Mouse (Mus musculus) gastrocnemius, postnatal 10 days (tissue): ENCODE results near the gene Ascl5. TPM values are rescaled to one million over a fixed set of nuclear protein-coding genes. Genes with fewer than 3 reads are reported as not detected.

ENCODE experiments used
- DNase-seq: peaks from one replicate; pipeline ENCODE4 v3.0.0; 2021; ENCODE audit warnings: mixed read lengths
- long read RNA-seq, 2 experiments: library from polyadenylated mRNA; stranded (forward); transcript quantifications; one replicate each; pipeline ENCODE4 v2.0.0; 2021
- total RNA-seq, 2 experiments: library from RNA; stranded (reverse); gene quantifications; 2 replicates each; pipeline ENCODE4 v1.2.3; 2021

Gene Ascl5
- not detected for total RNA-seq
- long read RNA-seq, experiment 1, result 0 reads
- long read RNA-seq, experiment 2, result 0 reads

- peak; percentile 16 for DNase-seq
These were observed at the start of gene Ascl5 for GRCm38 (mm10) chr1:136050312-136051012. Gene Ascl5, plus strand, starts transcription at chr1:136050804.

- DNase-seq, result no peak
These were observed 49.2 kb upstream of the Ascl5 start for GRCm38 (mm10) chr1:136001438-136001837.

- DNase-seq, result no peak
These were observed 44.3 kb upstream of the Ascl5 start, which contains the start of gene Igfn1 for GRCm38 (mm10) chr1:136006292-136006748. Gene Igfn1, minus strand, starts transcription at chr1:136006342.

GRCm38 (mm10) chr1:136007211-136008158 lies 43.1 kb upstream of the Ascl5 start, which contains the start of gene Tmem9:
Gene Tmem9, plus strand, starts transcription at chr1:136008150.
- DNase-seq, result peak; percentile 78

GRCm38 (mm10) chr1:136008159-136008533 lies 42.5 kb upstream of the Ascl5 start:
- no peak for DNase-seq

- DNase-seq, result no peak
These were observed 40.4 kb upstream of the Ascl5 start for GRCm38 (mm10) chr1:136010247-136010646.

GRCm38 (mm10) chr1:136013513-136013912 lies 37.1 kb upstream of the Ascl5 start:
- DNase-seq, result no peak

GRCm38 (mm10) chr1:136014796-136015502 lies 35.7 kb upstream of the Ascl5 start:
- no peak for DNase-seq

- DNase-seq, result no peak
These were observed 33.3 kb upstream of the Ascl5 start for GRCm38 (mm10) chr1:136017307-136017706.

- peak; percentile 86 for DNase-seq
These were observed 32.7 kb upstream of the Ascl5 start for GRCm38 (mm10) chr1:136017907-136018313.

GRCm38 (mm10) chr1:136018390-136019189 lies 32.0 kb upstream of the Ascl5 start:
- DNase-seq, result peak; percentile 26

- no peak for DNase-seq
These were observed 20.4 kb upstream of the Ascl5 start for GRCm38 (mm10) chr1:136030201-136030600.

- no peak for DNase-seq
These were observed 18.9 kb upstream of the Ascl5 start for GRCm38 (mm10) chr1:136031697-136032096.

- no peak for DNase-seq
These were observed 17.6 kb upstream of the Ascl5 start for GRCm38 (mm10) chr1:136032961-136033360.

- DNase-seq, result no peak
These were observed 11.7 kb upstream of the Ascl5 start for GRCm38 (mm10) chr1:136038746-136039538.

GRCm38 (mm10) chr1:136040452-136040851 lies 10.2 kb upstream of the Ascl5 start:
- no peak for DNase-seq

- DNase-seq, result no peak
These were observed 9.7 kb upstream of the Ascl5 start for GRCm38 (mm10) chr1:136040874-136041273.

GRCm38 (mm10) chr1:136045774-136046173 lies 4.8 kb upstream of the Ascl5 start:
- DNase-seq, result peak; percentile 66

GRCm38 (mm10) chr1:136047432-136047831 lies 3.2 kb upstream of the Ascl5 start:
- DNase-seq, result peak; percentile 32

GRCm38 (mm10) chr1:136047894-136048293 lies 2.7 kb upstream of the Ascl5 start:
- no peak for DNase-seq

GRCm38 (mm10) chr1:136051013-136051315 lies 360 bp downstream of the Ascl5 start:
- no peak for DNase-seq
